Mouse (Mus musculus): ENCODE measurements around the gene Otop2.

The Otop2 gene

DNA sequence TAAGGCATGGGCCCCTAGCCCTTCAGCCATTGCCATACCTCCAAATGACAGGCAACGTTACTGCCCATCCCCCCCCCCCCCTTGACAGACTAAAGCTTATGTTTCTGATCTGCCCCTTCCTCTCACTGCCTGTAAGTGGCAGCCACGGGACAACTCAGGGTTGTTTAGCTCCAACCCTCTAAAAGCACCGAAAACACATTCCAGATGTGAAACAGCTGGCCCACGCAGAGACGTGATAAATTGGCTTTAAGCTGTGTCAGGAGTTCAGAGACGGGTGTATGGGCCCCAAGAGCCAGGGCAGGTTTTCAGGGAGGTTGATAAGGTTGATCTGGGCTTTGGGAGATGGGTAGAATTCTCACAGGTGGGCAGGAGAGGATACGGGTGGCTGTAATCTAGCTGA lies 38.6 kb downstream of the Otop2 start:
- DNase-seq (ENCODE audit: low read depth, low spot score) = no peak

DNA sequence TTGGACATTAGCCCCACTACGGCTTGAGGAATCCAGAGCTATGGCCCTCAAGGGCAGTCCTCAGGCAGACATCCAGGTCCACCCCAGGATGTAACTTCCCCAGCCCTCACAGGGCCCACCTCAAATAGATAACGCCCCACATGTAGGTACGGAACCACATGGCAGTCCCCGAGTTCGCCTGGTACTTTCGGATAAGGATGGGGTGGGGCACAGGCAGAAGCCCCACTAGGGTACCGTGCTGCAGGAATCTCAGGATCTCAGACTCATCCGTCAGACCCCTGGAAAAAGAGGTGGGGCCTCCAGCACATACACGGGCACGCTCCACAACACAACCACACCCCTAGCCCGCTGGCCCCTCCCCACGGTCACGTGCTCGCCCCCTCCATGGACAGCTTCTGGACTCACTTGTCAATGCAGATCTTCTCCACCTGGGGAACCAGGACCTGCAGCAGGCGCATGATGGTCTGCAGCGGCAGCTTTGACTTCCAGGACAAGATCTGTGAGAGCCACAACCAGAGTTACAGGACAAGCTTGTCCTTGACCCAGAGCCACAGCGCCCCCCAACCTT lies 41.8 kb downstream of the Otop2 start:
- DNase-seq (ENCODE audit: low read depth, low spot score) = no peak

GRCm38 (mm10) chr11:115349976-115350375 lies 43.0 kb downstream of the Otop2 start:
- no peak for DNase-seq (ENCODE audit: low read depth, low spot score)

DNA sequence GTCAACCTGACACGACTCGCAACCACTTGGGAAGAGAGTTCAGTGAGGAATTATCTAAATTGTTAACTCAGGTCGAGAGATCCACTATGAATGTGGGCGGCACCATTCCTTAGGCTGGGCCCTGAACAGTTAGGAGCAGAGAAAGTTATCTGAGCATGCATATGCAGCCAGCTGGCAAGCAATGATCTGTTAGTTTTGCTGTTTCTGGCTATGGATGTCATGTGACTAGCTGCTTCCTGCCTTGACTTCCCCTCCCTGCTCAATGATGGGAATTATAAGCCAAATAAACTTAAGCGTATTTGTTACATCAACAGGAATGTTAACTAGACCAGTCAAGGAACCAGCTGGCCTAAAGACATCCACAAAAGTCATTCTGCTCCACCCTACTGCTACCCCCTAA lies 46.4 kb downstream of the Otop2 start:
- no peak for DNase-seq (ENCODE audit: low read depth, low spot score)

DNA sequence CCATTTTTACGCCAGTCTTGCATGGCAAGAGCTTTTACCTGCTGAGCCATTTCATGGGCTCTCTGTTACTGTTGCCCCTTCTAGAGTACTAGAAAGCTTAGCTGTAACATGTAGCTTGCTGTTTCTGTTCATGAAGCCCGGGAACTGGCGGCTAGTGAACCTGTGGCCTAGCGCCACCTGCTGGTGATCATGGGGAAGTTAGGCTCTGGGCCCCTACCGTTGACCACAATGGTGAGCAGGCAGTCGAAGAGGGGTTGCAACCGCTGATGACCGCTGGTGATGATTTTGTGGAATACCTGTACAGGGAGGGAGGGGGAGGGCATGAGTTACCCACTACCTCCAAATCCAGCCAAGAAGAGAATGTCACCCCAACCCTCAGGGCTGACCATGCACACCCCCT lies 47.2 kb downstream of the Otop2 start:
- peak; percentile 79 for DNase-seq (ENCODE audit: low read depth, low spot score)

DNA sequence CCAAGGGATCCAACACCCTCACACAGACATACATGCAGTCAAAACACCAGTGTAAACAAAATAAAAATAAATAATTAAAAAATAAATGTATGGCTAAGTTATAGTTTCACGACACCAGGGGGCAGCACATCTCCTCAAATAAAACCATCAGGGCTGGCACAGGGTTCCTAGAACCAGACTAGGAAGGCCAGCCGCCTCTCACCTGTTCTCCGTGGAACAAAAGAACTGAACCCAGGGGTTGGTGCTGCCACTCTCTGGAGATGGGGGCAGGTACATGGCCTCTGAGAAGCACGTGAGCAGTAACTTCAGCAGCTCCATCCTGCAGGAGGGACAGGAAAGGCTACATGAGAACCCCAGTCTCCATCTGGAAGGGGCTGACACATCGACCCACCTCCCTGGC lies 51.5 kb downstream of the Otop2 start:
- DNase-seq (ENCODE audit: low read depth, low spot score) = peak; percentile 72

DNA sequence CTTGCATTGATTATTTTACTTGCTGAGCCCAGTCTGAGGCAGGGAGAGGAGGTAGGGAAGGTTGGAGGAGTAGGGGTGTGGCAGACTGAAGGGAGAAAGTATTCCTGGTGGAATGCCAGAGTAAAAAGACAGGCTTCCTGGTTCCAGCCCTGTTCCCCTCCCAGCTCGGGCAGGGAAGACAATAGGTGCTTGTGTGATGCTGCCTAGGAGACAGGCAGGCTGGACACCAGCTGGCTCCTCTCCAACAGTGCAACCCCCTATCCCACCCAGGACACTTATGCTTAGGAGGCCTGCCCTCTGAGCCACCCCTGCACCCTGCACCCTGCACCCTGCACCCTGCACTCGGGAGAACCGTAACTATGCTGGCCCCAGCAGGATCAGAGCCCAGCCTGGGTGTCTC lies 52.3 kb downstream of the Otop2 start:
- no peak for DNase-seq (ENCODE audit: low read depth, low spot score)

DNA sequence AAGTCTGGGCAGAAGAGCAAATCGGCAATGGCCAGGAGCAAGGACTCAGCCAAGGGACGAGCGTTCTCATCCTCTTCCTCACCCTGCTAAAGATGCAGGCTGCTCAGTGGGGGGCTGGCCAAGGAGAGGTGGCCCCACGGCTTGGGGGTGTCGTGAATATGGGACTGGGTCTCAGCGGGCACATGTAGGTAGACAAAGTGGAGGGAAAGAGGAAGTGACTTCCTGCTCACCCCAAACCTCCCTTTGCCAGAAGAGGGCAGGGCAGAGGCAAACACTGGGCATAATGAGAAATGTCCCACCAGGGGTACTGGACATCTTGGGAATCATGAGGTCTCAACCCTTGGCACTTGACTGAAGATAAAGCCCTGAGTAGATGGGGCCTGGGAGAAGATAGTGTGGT lies 52.8 kb downstream of the Otop2 start:
- DNase-seq (ENCODE audit: low read depth, low spot score) = peak; percentile 63

DNA sequence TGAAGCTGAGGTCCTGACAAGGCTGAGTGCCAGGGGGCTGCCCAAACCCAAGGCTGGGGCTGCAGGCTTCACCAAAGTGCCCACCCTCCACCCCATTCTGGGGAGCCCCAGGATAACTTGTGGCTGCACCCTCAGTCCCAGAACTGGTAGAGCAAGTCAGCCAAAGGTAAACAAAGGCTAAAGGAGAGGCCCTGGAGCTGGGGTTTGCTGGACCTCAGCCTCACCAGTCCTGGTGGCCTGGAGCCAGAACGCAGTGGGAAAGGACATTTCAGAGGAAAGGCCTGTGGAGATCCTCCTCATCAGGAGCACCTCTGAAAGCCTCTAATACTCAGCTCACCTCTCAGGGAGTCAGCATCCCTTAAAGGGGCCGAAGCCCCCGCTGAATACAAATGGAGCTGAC lies 57.2 kb downstream of the Otop2 start:
- no peak for DNase-seq (ENCODE audit: low read depth, low spot score)

GRCm38 (mm10) chr11:115366039-115366705 lies 59.2 kb downstream of the Otop2 start:
- no peak for DNase-seq (ENCODE audit: low read depth, low spot score)

DNA sequence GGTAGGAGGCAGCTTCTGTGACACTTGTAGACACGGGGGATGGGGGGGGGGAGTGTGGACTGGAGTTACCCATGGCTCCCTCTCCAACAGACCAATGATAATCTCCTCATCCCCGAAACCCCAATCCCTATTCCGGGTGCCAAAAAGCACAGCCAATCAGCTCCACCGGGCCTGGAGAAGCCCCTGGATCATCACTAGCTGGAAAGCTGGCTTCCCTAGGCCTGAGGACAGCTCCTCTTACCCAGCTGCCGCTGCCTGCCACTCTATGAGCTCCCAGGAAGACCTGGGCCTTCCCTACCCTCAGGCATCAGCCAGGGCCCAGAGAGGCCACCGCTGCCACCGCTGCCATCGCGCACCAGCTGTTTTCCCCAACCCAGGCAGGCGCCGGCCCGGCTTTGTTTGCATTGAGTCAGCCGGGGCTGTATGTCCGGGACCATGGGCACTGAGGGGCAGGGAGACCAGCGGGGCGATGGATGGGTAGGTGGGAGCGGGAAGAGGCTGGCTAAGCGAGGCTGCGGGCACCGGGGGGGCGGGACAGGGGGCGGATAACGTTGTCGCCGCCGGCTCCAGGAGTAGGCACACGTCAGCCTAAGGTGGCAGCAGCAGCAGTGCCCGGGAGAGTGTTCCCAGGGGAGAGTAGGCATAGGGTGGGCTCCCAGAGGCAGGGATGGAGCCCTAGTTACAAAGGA lies 59.9 kb downstream of the Otop2 start:
- no peak for DNase-seq (ENCODE audit: low read depth, low spot score)

DNA sequence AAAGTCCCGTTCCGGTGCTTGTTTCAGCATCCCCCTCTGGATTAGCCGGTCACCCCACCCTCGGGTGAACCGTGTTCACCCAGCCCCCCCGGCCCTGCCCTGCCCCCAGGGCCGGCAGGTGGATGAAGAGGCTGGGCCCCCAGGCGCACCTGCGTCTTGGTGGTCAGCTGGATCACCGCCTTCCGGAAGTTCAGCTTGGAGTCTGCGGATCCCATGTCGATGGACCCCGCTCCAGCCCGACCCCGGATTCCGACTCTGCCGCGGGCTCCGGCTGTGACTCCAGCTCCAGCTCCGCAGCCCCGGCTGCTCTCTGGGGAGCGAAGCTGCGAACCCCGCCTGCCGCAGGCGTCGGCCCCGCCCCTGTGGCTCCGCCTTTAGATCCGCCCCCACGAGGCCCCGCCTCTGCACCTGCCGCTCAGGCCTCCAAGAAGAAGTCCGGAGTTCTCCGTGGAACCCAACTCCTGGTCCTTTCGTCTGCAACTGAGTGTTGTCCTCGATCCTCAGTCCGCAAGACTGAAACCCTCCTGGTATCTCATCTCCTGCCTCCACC lies 60.5 kb downstream of the Otop2 start, which contains the start of gene Hid1:
Gene Hid1 (minus strand): TSS at position 362 of the 550 bp plus-strand sequence.
- peak; percentile 83 for DNase-seq (ENCODE audit: low read depth, low spot score)

GRCm38 (mm10) chr11:115370368-115370767 lies 63.4 kb downstream of the Otop2 start:
- no peak for DNase-seq (ENCODE audit: low read depth, low spot score)

- no peak for DNase-seq (ENCODE audit: low read depth, low spot score)
Measured at GRCm38 (mm10) chr11:115371354-115371753, 64.4 kb downstream of the Otop2 start.

DNA sequence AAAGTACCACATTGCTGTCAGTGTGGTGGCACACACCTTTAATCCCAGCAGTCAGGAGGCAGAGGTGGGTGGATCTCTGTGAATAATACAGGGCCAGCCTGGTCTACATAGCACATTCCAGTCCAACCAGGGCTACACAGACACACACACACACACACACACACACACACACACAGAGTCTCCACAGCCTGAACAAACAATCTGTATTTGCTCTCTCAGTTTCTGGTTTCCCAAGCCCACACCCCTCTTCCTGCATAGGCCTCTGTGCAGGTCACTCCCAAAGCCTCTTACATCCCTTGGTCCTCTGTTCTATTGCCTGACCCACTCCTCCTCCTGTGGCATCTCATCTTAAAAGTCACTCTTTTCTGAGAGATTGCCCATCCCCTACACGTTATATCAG lies 65.1 kb downstream of the Otop2 start:
- no peak for DNase-seq (ENCODE audit: low read depth, low spot score)

DNA sequence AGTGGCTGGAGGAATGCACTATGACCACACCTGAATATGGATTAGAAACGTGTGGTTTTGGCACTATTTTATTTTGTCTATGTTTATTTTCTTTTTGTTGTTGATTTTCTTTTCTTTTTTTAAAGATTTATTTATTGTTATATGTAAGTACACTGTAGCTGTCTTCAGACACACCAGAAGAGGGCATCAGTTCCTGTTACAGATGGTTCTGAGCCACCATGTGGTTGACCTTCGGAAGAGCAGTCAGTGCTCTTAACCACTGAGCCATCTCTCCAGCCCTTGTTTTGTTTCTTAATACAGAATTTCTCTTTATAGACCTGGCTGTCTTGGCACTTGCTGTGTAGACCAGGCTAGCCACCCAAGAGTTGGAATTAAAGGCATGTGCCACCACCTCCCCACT lies 65.8 kb downstream of the Otop2 start:
- DNase-seq (ENCODE audit: low read depth, low spot score) = no peak

GRCm38 (mm10) chr11:115373805-115374694 lies 67.1 kb downstream of the Otop2 start:
- DNase-seq (ENCODE audit: low read depth, low spot score) = no peak

DNA sequence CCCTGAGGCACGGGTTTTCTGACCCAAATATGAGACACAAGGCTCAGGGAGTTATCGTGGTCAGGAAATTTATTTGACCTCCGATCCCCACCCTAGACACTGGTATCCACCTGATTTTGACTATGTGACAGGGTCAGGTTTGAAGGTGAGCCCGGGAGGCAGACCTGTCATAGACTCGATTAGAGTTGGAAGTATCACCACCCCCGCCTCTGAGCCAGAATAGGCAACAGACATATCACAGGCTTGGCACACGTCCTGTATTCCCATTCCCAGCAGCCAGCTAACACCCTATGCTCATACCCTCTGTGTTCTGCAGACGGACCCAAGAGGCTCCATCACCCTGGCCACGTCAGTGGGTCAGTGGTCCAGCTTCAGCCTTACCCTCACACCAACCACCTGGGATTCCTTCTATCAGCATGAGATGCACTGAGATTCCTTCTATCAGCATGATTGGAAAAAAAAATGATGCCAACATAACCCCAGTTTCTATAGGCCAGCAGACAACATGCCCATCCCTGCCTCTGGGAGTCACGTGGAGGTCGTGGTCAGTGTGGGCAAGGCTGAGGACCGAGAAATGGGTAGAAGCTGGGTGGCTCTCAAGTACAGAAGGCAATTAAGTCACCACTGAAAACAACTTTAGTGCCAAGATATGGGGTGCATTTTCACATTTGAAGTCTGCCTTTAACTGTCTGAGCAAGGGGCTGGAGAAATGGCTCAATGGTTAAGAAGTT lies 67.9 kb downstream of the Otop2 start:
- DNase-seq (ENCODE audit: low read depth, low spot score) = no peak

GRCm38 (mm10) chr11:115376722-115377121 lies 69.8 kb downstream of the Otop2 start:
- DNase-seq (ENCODE audit: low read depth, low spot score) = no peak

DNA sequence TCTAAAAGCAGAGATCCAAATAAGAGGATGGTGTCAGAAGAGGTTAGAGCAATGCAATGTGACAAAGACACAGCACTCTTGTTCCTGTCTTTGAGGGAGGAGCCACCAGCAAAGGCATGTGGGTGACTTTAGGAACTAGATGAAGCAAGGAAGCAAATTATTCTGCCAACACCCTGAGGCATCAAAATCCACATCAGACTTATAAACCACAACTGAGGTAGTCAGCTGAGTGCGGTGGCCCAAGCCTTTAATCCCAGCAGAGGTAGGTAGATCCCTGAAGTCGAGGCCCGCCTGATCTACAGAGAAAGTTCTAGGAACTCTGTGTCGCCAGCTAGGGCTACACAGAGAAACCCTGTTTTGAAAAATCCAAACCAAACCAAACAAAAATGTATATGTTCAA lies 70.3 kb downstream of the Otop2 start:
- no peak for DNase-seq (ENCODE audit: low read depth, low spot score)

DNA sequence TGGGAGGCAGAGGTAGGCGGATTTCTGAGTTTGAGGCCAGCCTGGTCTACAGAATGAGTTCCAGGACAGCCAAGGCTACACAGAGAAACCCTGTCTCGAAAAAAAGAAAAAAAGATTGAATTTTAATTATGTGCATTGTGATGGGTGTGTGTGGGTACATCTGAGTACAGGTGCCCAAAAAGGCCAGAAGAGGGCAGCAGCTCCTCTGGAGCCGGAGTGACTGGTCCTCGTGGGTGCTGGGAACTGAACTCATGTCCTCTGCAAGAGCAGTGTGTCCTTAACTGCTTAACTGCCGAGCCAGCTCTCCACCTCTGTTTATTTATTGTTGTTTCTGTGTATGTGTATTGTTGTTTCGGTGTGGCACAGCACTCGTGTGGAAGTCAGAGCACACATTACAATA lies 70.9 kb downstream of the Otop2 start:
- no peak for DNase-seq (ENCODE audit: low read depth, low spot score)
